Mouse (Mus musculus): Measurements from ENCODE around the gene Ppp4r3a. TPM values are rescaled to one million over a fixed set of nuclear protein-coding genes. Genes with fewer than 3 reads are reported as not detected.
"Not testable (repeated sequence)": the region's sequence is repeated elsewhere in the genome, so short reads cannot be mapped to it uniquely, and the experiment has no call there.

Ppp4r3a gene
- polyA plus RNA-seq, 1 experiment = 8.8 TPM

DNA sequence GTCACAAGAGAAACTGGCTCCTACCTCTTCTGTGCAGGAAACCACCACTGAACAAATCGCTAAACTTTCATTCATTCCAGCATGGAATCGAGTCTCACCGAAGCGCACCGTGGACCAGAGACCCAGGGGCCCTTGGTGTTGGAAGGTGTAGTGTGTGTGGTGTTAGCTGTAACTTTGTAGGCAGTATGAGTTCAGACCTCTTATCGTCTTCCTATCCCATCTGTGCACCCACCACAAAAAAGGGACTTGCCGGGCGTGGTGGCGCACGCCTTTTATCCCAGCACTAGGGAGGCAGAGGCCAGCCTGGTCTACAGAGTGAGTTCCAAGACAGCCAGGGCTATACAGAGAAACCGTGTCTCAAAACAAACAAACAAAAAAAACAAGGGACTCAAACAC is 68.3 kb downstream of the Ppp4r3a start:
- no peak overlapping the region for H3K4me2 ChIP-seq (ENCODE audit: low read depth)

DNA sequence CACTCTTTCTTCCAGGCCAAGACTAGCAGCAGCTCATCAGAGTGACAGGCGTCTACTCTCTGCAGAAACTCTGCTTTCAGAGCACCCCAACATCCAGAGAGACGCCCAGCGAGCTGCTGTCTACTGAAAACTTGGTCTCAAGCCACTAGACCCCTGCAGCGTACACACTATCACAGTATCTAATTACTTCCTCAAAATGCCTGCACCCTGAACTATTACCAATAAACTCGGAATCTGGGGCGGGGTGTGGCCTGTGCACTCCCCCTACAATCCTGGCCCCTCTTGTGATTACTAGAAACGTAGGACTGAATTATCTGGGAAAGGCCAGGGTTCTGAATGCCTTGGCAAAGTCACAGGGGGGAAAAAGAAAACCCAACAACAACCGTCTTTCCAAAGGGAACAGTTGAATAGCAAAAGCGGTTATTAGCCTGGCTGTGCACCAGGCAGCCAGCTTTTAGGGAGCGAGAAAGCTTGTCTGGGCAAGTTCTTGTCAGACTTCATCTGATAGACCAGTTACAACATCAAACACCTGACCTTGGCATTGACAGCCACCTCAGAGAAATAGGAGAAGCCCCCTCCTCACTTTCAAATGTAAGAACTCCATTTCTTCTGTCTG is 68.8 kb downstream of the Ppp4r3a start:
- Histone ChIP-seq H3ac (ENCODE audit: control insufficient read depth, insufficient read length) (no peak overlapping the region), H3K27me3 (ENCODE audit: control insufficient read depth, insufficient read depth, insufficient read length) (no peaks in the 10 kb centered on the region), H3K36me3 (ENCODE audit: control insufficient read depth, insufficient read depth) (no peaks in the 10 kb centered on the region), H3K4me3 (no peak overlapping the region), H3K79me2 (ENCODE audit: control insufficient read depth, insufficient read depth) (peaks cover 63% of the 10 kb centered on the region), H3K4me2 (ENCODE audit: low read depth) (no peak overlapping the region)
- no peak for TF ChIP-seq TCF3 (IDR thresholded peaks at IDR 0.05; ENCODE audit: insufficient read length, low read depth)
- no peak for TF ChIP-seq TCF12 (IDR thresholded peaks at IDR 0.05; ENCODE audit: insufficient read depth, poor library complexity, severe bottlenecking)
- no peak for TF ChIP-seq REST (IDR thresholded peaks at IDR 0.05; ENCODE audit: insufficient read depth, insufficient read length)
- TF ChIP-seq POLR2A (IDR thresholded peaks at IDR 0.05; ENCODE audit: insufficient read length, low read depth) = no peak
- TF ChIP-seq POLR2AphosphoS2 (IDR thresholded peaks at IDR 0.05; ENCODE audit: insufficient read length, low read depth) = no peak
- TF ChIP-seq CEBPB (IDR thresholded peaks at IDR 0.05; ENCODE audit: insufficient read depth, poor library complexity, severe bottlenecking) = no peak
- no peak for TF ChIP-seq MYOD1 (IDR thresholded peaks at IDR 0.05; ENCODE audit: control insufficient read depth in 1 of 3, insufficient read length in 2 of 3, low read depth in 2 of 3)
- TF ChIP-seq E2F4 (IDR thresholded peaks at IDR 0.05; ENCODE audit: insufficient read depth) = no peak
- TF ChIP-seq USF1 (IDR thresholded peaks at IDR 0.05; ENCODE audit: low read depth) = no peak
- TF ChIP-seq MAX (IDR thresholded peaks at IDR 0.05; ENCODE audit: low read depth) = no peak
- no peak for TF ChIP-seq SRF (IDR thresholded peaks at IDR 0.05; ENCODE audit: control insufficient read depth, insufficient read length, low read depth)
- TF ChIP-seq MYOG (IDR thresholded peaks at IDR 0.05; ENCODE audit: control insufficient read depth in 1 of 3, insufficient read depth in 1 of 3, insufficient read length in 2 of 3, low read depth in 2 of 3) = no peak

More for the DNA sequence above, 68.3 kb downstream of the Ppp4r3a start:
- peaks cover 63% of the 10 kb centered on the region for H3K79me2 ChIP-seq (ENCODE audit: control insufficient read depth, insufficient read depth)
- no peaks in the 10 kb centered on the region for H3K27me3 ChIP-seq (ENCODE audit: control insufficient read depth, insufficient read depth, insufficient read length)
- H3ac ChIP-seq (ENCODE audit: control insufficient read depth, insufficient read length) = no peak overlapping the region
- TF ChIP-seq POLR2AphosphoS2 (IDR thresholded peaks at IDR 0.05; ENCODE audit: insufficient read length, low read depth) (no peak), TCF3 (IDR thresholded peaks at IDR 0.05; ENCODE audit: insufficient read length, low read depth) (no peak), USF1 (IDR thresholded peaks at IDR 0.05; ENCODE audit: low read depth) (no peak), MAX (IDR thresholded peaks at IDR 0.05; ENCODE audit: low read depth) (no peak), CEBPB (IDR thresholded peaks at IDR 0.05; ENCODE audit: insufficient read depth, poor library complexity, severe bottlenecking) (no peak), MYOG (IDR thresholded peaks at IDR 0.05; ENCODE audit: control insufficient read depth in 1 of 3, insufficient read depth in 1 of 3, insufficient read length in 2 of 3, low read depth in 2 of 3) (no peak), MYOD1 (IDR thresholded peaks at IDR 0.05; ENCODE audit: control insufficient read depth in 1 of 3, insufficient read length in 2 of 3, low read depth in 2 of 3) (no peak), TCF12 (IDR thresholded peaks at IDR 0.05; ENCODE audit: insufficient read depth, poor library complexity, severe bottlenecking) (no peak), POLR2A (IDR thresholded peaks at IDR 0.05; ENCODE audit: insufficient read length, low read depth) (no peak), SRF (IDR thresholded peaks at IDR 0.05; ENCODE audit: control insufficient read depth, insufficient read length, low read depth) (no peak), E2F4 (IDR thresholded peaks at IDR 0.05; ENCODE audit: insufficient read depth) (no peak), REST (IDR thresholded peaks at IDR 0.05; ENCODE audit: insufficient read depth, insufficient read length) (no peak)
- no peaks in the 10 kb centered on the region for H3K36me3 ChIP-seq (ENCODE audit: control insufficient read depth, insufficient read depth)
- no peak overlapping the region for H3K4me3 ChIP-seq

DNA sequence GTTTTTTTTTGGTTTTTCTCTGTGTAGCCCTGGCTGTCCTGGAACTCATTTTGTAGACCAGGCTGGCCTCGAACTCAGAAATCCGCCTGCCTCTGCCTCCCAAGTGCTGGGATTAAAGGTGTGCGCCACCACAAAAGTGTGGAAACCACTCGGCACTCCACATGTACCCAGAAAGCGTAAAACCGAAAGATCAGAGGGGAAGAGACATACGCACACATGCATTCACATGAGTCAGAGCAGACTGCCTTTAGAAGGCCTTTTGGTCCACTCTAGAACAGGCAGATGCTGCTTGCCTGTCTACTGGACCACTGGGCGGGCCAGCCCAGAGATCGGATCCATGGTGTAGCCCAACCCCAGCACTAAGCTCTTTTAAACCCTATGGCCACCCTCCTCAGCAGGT is 69.8 kb downstream of the Ppp4r3a start:
- not testable (repeated sequence) for H3K27me3 ChIP-seq (ENCODE audit: control insufficient read depth, insufficient read depth, insufficient read length); H3ac ChIP-seq (ENCODE audit: control insufficient read depth, insufficient read length); H3K4me3 ChIP-seq; H3K36me3 ChIP-seq (ENCODE audit: control insufficient read depth, insufficient read depth); H3K4me2 ChIP-seq (ENCODE audit: low read depth)
- H3K79me2 ChIP-seq (ENCODE audit: control insufficient read depth, insufficient read depth) = peaks cover 53% of the 10 kb centered on the region

DNA sequence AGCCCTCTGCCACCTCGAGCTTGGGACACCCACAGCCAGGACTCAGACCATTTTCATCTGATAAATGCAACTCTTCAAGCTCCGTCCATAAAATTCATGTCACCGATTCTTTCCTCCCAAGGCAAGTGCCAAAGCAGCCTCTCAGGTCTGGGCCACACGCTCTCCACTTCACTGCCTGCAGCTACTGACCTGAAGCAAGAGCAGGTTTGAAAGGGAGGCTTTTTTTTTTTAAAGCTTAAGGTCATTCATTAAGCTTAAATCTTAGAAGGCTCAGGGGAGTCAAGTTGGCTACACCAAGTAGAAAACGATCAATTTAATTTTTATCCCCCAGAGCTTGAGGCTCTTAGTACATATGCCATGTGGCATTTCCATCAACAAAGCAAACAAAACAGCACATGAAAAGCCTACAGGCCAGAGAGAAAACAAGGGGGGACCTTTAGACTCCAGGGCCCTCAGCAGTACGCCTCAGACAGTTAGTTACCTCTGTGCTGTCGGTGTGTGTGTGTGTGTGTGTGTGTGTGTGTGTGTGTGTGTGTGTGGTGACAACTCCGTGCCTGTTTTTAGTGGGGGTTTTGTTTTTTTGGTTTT is 70.3 kb downstream of the Ppp4r3a start:
- Histone ChIP-seq H3K27me3 (ENCODE audit: control insufficient read depth, insufficient read depth, insufficient read length) (no peaks in the 10 kb centered on the region), H3K4me3 (no peak overlapping the region), H3K79me2 (ENCODE audit: control insufficient read depth, insufficient read depth) (peaks cover 52% of the 10 kb centered on the region), H3ac (ENCODE audit: control insufficient read depth, insufficient read length) (no peak overlapping the region), H3K36me3 (ENCODE audit: control insufficient read depth, insufficient read depth) (no peaks in the 10 kb centered on the region), H3K4me2 (ENCODE audit: low read depth) (no peak overlapping the region)
- no peak for TF ChIP-seq REST (IDR thresholded peaks at IDR 0.05; ENCODE audit: insufficient read depth, insufficient read length)

DNA sequence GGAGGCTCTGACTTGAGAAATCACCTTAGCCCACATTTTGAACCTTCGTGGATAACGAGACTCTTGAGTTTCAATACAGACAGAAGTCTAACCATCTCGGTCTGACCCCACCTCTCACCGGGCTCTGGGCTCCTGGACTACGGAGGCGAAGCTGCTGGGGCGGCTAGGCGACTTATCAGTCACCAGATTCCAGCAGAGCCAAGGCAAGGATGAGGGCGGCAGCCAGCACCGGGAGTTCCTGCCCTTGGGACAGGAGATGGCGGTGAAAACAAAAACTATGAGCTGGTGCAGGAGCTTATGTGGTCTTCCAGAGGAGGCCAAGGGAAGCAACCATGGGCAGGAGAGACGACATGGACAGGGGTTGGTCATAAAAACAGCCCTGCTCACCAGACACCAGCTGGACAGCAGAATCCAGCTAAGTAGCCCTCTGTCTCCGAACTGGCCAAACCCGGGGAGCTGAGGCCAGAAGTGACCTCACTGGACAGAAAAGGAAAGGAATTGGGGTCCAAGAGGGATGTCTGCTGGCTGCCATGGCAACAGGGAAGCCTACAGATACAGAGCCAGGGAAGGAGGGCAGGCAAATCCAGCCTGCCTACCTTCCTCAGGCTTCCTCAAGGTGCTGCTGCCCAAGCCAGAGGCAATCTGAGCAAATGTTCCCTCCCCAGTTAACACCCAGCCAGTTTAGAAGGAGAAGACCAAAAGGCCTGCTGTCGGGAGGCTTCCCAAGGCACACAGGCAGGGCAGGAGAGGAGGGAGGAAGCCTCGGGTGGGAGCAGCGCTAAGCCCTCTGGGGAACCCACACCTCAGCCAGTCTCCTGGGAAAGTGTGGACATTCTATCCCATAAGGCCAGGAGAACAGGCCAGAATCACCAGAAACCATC is 71.1 kb downstream of the Ppp4r3a start:
- no peak overlapping the region for H3ac ChIP-seq (ENCODE audit: control insufficient read depth, insufficient read length)
- no peaks in the 10 kb centered on the region for H3K36me3 ChIP-seq (ENCODE audit: control insufficient read depth, insufficient read depth)
- no peaks in the 10 kb centered on the region for H3K27me3 ChIP-seq (ENCODE audit: control insufficient read depth, insufficient read depth, insufficient read length)
- TF ChIP-seq TCF3 (IDR thresholded peaks at IDR 0.05; ENCODE audit: insufficient read length, low read depth) = no peak
- no peak for TF ChIP-seq POLR2A (IDR thresholded peaks at IDR 0.05; ENCODE audit: insufficient read length, low read depth)
- no peak overlapping the region for H3K4me2 ChIP-seq (ENCODE audit: low read depth)
- peaks cover 50% of the 10 kb centered on the region for H3K79me2 ChIP-seq (ENCODE audit: control insufficient read depth, insufficient read depth)
- H3K4me3 ChIP-seq = no peak overlapping the region

Measured in myocyte (in vitro differentiated cells).